18 mouse cellular contexts compared by ENCODE assay signal in genomic region chr7:112129851-112130250, GRCm38 (mm10). TPM values are rescaled to one million over a fixed set of nuclear protein-coding genes. Genes with fewer than 3 reads are reported as not detected.
DNase-seq lines count a peak whose midpoint lies in the region; ATAC-seq and TF ChIP-seq lines count a peak whose summit lies in the region.
"Had no signal": no experiment of that assay in that cellular context is flagged by ENCODE, and none has a peak within 500 bp of the region (broad histone marks: within the 10 kb centered on the region; RNA-seq: fewer than 3 reads in every experiment).

No protein-coding gene starts in this region.

- TF ChIP-seq CTCF in brain, embryonic 14.5 days (IDR thresholded peaks at IDR 0.05; ENCODE audit: borderline replicate concordance, extremely low read depth, insufficient read depth, insufficient read length), result no peak

- H3K4me3 ChIP-seq in heart, embryonic 10.5 days, result no peak overlapping the region
- H3K4me3 ChIP-seq in lung, embryonic 16.5 days (ENCODE audit: low read length), result no peak overlapping the region
- H3K4me3 ChIP-seq: heart, embryonic 13.5 days; kidney, embryonic 15.5 days; limb, embryonic 12.5 days; midbrain, embryonic 10.5 days; neural tube, embryonic 13.5 days had no signal

- peaks cover 3% of the 10 kb centered on the region; the same call in 1 of the 2 replicates for H3K36me3 ChIP-seq in heart, embryonic 10.5 days
- no peaks in the 10 kb centered on the region for H3K36me3 ChIP-seq in lung, embryonic 16.5 days (ENCODE audit: control insufficient read depth, insufficient read depth, low read length)
- H3K36me3 ChIP-seq: kidney, embryonic 15.5 days; limb, embryonic 12.5 days; midbrain, embryonic 10.5 days; neural tube, embryonic 13.5 days had no signal

- peaks cover 58% of the 10 kb centered on the region for H3K4me1 ChIP-seq in heart, embryonic 10.5 days
- no peaks in the 10 kb centered on the region for H3K4me1 ChIP-seq in lung, embryonic 16.5 days (replicated peaks; ENCODE audit: control insufficient read depth, insufficient read depth, low read length)
- H3K4me1 ChIP-seq: neural tube, embryonic 13.5 days had no signal

- H3K27ac ChIP-seq in heart, embryonic 10.5 days, result peak overlapping the region; percentile 24; the same call in 1 of the 2 replicates
- H3K27ac ChIP-seq in lung, embryonic 16.5 days (ENCODE audit: low read length), result no peak overlapping the region
- H3K27ac ChIP-seq: kidney, embryonic 15.5 days; liver, embryonic 14.5 days; midbrain, embryonic 10.5 days; neural tube, embryonic 13.5 days had no signal

- WGBS in heart, embryonic 10.5 days, result 76% methylated on average over 6 of the region's 6 CpGs
- 72% methylated on average over 6 of the region's 6 CpGs for WGBS in lung, embryonic 16.5 days

- no peak for TF ChIP-seq POLR2A in brain, embryonic 14.5 days (IDR thresholded peaks at IDR 0.05; ENCODE audit: borderline replicate concordance, extremely low read depth, insufficient read depth, insufficient read length, poor library complexity, severe bottlenecking)

- H3K9me3 ChIP-seq in heart, embryonic 10.5 days, result no peaks in the 10 kb centered on the region
- no peaks in the 10 kb centered on the region for H3K9me3 ChIP-seq in lung, embryonic 16.5 days (ENCODE audit: control insufficient read depth, low read length)
- H3K9me3 ChIP-seq: heart, embryonic 13.5 days; kidney, embryonic 15.5 days; limb, embryonic 12.5 days; midbrain, embryonic 10.5 days; neural tube, embryonic 13.5 days had no signal

- H3K9ac ChIP-seq in lung, embryonic 16.5 days (ENCODE audit: low read length), result no peak overlapping the region
- H3K9ac ChIP-seq: heart, embryonic 13.5 days; kidney, embryonic 15.5 days; limb, embryonic 12.5 days; liver, embryonic 14.5 days; neural tube, embryonic 13.5 days had no signal

- no peak for DNase-seq in heart, embryonic 10.5 days (ENCODE audit: low spot score)
- no peak for DNase-seq in heart, postnatal 10 days
- no peak for DNase-seq in lung, postnatal 25 days (ENCODE audit: low spot score)
- DNase-seq in brain, embryonic 14.5 days (ENCODE audit: low read depth), result peak; percentile 26
- DNase-seq in retina, postnatal 7 days (ENCODE audit: low read depth, low spot score), result peak; percentile 40
- DNase-seq in spleen, postnatal 4 days (ENCODE audit: low spot score in 2 of 2), result no peak
- DNase-seq: adrenal gland, postnatal 25 days; B cell, adult 2 months; right cerebral cortex, postnatal 4 days; thymus, postnatal 4 days had no signal

- H3K27me3 ChIP-seq in heart, embryonic 10.5 days (ENCODE audit: insufficient read depth, poor library complexity, severe bottlenecking), result no peaks in the 10 kb centered on the region
- H3K27me3 ChIP-seq in lung, embryonic 16.5 days (ENCODE audit: control insufficient read depth, insufficient read depth, low read depth, low read length), result no peaks in the 10 kb centered on the region
- H3K27me3 ChIP-seq: heart, embryonic 13.5 days; kidney, embryonic 15.5 days; limb, embryonic 12.5 days; neural tube, embryonic 13.5 days had no signal

- peak; percentile 19; the same call in 1 of the 2 replicates for ATAC-seq in lung, embryonic 16.5 days (ENCODE audit: low read depth)

- intact Hi-C loops in heart, postnatal 10 days (cut with DNase I), result no loop called here

- no peak overlapping the region for H3K4me2 ChIP-seq in lung, embryonic 16.5 days (ENCODE audit: low read depth, low read length)
- H3K4me2 ChIP-seq: heart, embryonic 13.5 days; kidney, embryonic 15.5 days; limb, embryonic 12.5 days; neural tube, embryonic 13.5 days had no signal

RNA-seq across cellular contexts. Expression of gene Dkk3, which starts 29.0 kb away (rescaled TPM):
- polyA plus RNA-seq in heart, embryonic 10.5 days (2016; fragmentation: Nextera tagmentation; extraction: Ambion mirVana), result 59.8 and 101 TPM in 2 replicates
- 10 to 100 TPM; 44.1 to 77.0 TPM for total RNA-seq in heart, postnatal 10 days (2021)
- 45.5 and 48.2 TPM in 2 replicates for polyA plus RNA-seq in lung, embryonic 16.5 days (2015; fragmentation: Nextera tagmentation; extraction: Ambion mirVana)
- 10.7 and 16.5 TPM in 2 replicates for polyA plus RNA-seq in brain, embryonic 14.5 days (2012; rRNA removed)
- total RNA-seq: hematopoietic stem cell, adult 5-6 weeks had no signal

Comparison
In these comparisons a context has a peak if more than half of its experiments do, and no peak if none do; other contexts are left out.
1. DNase-seq: peak in brain, embryonic 14.5 days (single experiment) and retina, postnatal 7 days (single experiment); none in heart, embryonic 10.5 days (single experiment), heart, postnatal 10 days (0 of 2), lung, postnatal 25 days (single experiment) and spleen, postnatal 4 days (0 of 2).